Mouse (Mus musculus) embryonic facial prominence, embryonic 14.5 days (tissue): ENCODE results near the gene Prep. TPM values are rescaled to one million over a fixed set of nuclear protein-coding genes. Genes with fewer than 3 reads are reported as not detected.

Source experiments
- ATAC-seq: fragments of 200-750 bp; cut with Nextera tagmentation; 2 replicates; pipeline ENCODE4 v1.8.0; 2017; ENCODE audit warnings: low read depth, moderate number of reproducible peaks, moderate TSS enrichment
- DNase-seq: peaks from one replicate; pipeline ENCODE4 v3.0.0-alpha.2; 2015; ENCODE audit warnings: low spot score
- H3K27ac ChIP-seq: fragments of 300-500 bp; sonication (generic); replicated peaks from 2 replicates; pipeline ENCODE4 v1.5.1; 2014; ENCODE audit warnings: low read depth, mild to moderate bottlenecking, low read length, moderate library complexity
- H3K27me3 ChIP-seq: fragments of 300-500 bp; sonication (generic); replicated peaks from 2 replicates; pipeline ENCODE4 v1.6.1; 2014; ENCODE audit warnings: low read length; ENCODE audit not compliant: control insufficient read depth, insufficient read depth
- H3K36me3 ChIP-seq: fragments of 300-500 bp; sonication (generic); 2 replicates; pipeline ENCODE4 v1.6.1; 2014; ENCODE audit warnings: low read length, mixed read lengths; ENCODE audit not compliant: control insufficient read depth, insufficient read depth
- H3K4me1 ChIP-seq: fragments of 300-500 bp; sonication (generic); 2 replicates; pipeline ENCODE4 v1.6.1; 2014; ENCODE audit warnings: antibody characterized with exemption, low read length; ENCODE audit not compliant: control insufficient read depth, insufficient read depth
- H3K4me2 ChIP-seq: fragments of 300-500 bp; sonication (generic); 2 replicates; pipeline ENCODE4 v1.6.1; 2014; ENCODE audit warnings: low read depth, mild to moderate bottlenecking, low read length, moderate library complexity, mixed read lengths
- H3K4me3 ChIP-seq: fragments of 300-500 bp; sonication (generic); 2 replicates; pipeline ENCODE4 v1.5.1; 2014; ENCODE audit warnings: low read depth, mild to moderate bottlenecking, low read length
- H3K9ac ChIP-seq: fragments of 300-500 bp; sonication (generic); 2 replicates; pipeline ENCODE4 v1.6.1; 2014; ENCODE audit warnings: low read depth, mild to moderate bottlenecking, low read length, moderate library complexity, mixed read lengths
- H3K9me3 ChIP-seq: fragments of 300-500 bp; sonication (generic); 2 replicates; pipeline ENCODE4 v1.6.1; 2016; ENCODE audit warnings: low read length; ENCODE audit not compliant: control insufficient read depth
- WGBS: fragments of 180-500 bp; shearing (Covaris S2); extraction: QIAGEN DNeasy Blood & Tissue Kit; methylation state at CpG from one replicate; pipeline ENCODE4 v1.1.7; 2014; 5-methylcytosine and 5-hydroxymethylcytosine counted together
- polyA plus RNA-seq: library from polyadenylated mRNA; unstranded; fragments of >200 nt; fragmentation: Nextera tagmentation; extraction: Ambion mirVana; gene quantifications from 2 replicates; pipeline ENCODE4 v1.2.1, GENCODE M21; 2014

Prep gene
- polyA plus RNA-seq, 1 experiment from 2014 or later: 19.0 TPM

GRCm38 (mm10) chr10:45098751-45099150 is 31.7 kb downstream of the Prep start:
- ATAC-seq (no peak), DNase-seq (no peak)
- Histone ChIP-seq H3K9ac (no peak overlapping the region), H3K27ac (no peak overlapping the region), H3K4me3 (no peak overlapping the region), H3K4me1 (no peaks in the 10 kb centered on the region), H3K4me2 (no peak overlapping the region), H3K9me3 (no peaks in the 10 kb centered on the region), H3K36me3 (peaks cover 57% of the 10 kb centered on the region), H3K27me3 (no peaks in the 10 kb centered on the region)
- 88% methylated on average over 2 of the region's 2 CpGs for WGBS

DNA sequence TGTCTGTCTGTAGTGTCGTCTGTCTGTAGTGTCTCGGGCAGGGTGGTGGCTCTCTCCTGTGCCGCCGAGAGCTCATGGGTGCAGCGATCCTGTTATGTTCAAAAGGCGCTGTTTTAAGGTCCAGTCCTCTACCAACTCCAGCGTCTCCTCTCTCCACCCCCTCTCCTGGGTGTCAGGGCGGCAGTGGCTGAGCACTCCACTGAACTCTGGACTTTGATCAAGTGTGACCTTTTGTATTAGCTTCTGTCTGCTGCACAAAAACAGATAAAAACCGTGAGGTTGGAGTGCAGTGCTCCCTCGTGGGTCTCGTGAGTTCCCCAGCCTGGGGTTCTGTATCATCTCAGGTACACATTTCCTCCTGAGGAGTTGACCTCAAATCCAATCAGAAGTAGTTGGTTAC is 33.5 kb downstream of the Prep start:
- H3K9me3 ChIP-seq: no peaks in the 10 kb centered on the region
- DNase-seq (no peak), ATAC-seq (no peak)
- peaks cover 3% of the 10 kb centered on the region; the same call in 1 of the 2 replicates for H3K4me1 ChIP-seq
- H3K9ac ChIP-seq: no peak overlapping the region
- H3K4me2 ChIP-seq: no peak overlapping the region
- H3K27me3 ChIP-seq: no peaks in the 10 kb centered on the region
- H3K27ac ChIP-seq: no peak overlapping the region
- no peak overlapping the region for H3K4me3 ChIP-seq
- H3K36me3 ChIP-seq: peaks cover 42% of the 10 kb centered on the region
- 84% methylated on average over 11 of the region's 11 CpGs for WGBS

DNA sequence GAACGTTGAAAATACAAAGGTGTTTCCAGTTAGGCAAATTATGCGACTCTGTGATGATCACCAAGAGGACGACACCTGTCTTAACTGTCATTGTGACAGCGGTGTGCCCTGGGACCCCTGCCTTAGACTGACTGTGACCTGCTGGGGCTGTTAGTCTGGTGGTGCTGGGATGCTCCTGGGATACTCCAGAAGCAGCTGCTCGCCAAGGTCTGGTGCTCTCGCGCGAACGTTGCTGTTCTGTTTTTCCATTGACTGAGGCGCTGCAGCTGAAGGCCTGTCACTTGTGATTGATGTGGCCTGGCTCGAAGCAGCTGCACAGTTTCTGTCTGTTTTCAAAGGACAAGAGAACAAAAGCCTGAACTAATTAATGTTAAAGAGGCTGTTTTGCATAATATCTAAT is 36.2 kb downstream of the Prep start:
- Histone ChIP-seq H3K4me3 (no peak overlapping the region), H3K27ac (no peak overlapping the region), H3K4me1 (peaks cover 3% of the 10 kb centered on the region; the same call in 1 of the 2 replicates), H3K4me2 (no peak overlapping the region), H3K9me3 (no peaks in the 10 kb centered on the region), H3K27me3 (no peaks in the 10 kb centered on the region), H3K36me3 (peaks cover 37% of the 10 kb centered on the region), H3K9ac (no peak overlapping the region)
- ATAC-seq (peak; percentile 45; the same call in 1 of the 2 replicates), DNase-seq (no peak)
- WGBS: 74% methylated on average over 11 of the region's 11 CpGs

DNA sequence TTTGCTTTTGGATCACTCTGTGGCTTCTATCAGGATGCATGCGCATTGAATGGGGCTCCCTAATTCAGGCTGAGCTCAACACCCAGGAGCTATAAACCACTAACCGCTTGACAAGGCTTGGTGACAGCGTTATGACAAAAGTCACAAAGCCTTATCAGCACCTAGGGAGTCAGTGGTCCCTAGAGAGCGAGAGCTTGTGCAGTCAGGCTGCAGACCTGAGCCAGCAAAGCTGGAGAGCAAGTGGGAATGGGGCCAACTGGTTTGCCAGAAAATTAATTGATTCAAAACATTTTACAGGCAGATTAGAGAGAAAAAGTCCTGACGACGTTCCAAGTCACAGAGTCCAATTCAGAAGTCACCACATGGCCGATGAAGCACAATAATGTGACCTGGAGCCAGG is 37.1 kb downstream of the Prep start:
- H3K4me2 ChIP-seq: no peak overlapping the region
- no peak overlapping the region for H3K4me3 ChIP-seq
- no peaks in the 10 kb centered on the region for H3K27me3 ChIP-seq
- DNase-seq: peak; percentile 71
- no peak overlapping the region for H3K27ac ChIP-seq
- H3K9ac ChIP-seq: no peak overlapping the region
- ATAC-seq: no peak
- H3K36me3 ChIP-seq: peaks cover 35% of the 10 kb centered on the region
- WGBS: 67% methylated on average over 7 of the region's 7 CpGs
- H3K9me3 ChIP-seq: no peaks in the 10 kb centered on the region
- peaks cover 3% of the 10 kb centered on the region; the same call in 1 of the 2 replicates for H3K4me1 ChIP-seq

DNA sequence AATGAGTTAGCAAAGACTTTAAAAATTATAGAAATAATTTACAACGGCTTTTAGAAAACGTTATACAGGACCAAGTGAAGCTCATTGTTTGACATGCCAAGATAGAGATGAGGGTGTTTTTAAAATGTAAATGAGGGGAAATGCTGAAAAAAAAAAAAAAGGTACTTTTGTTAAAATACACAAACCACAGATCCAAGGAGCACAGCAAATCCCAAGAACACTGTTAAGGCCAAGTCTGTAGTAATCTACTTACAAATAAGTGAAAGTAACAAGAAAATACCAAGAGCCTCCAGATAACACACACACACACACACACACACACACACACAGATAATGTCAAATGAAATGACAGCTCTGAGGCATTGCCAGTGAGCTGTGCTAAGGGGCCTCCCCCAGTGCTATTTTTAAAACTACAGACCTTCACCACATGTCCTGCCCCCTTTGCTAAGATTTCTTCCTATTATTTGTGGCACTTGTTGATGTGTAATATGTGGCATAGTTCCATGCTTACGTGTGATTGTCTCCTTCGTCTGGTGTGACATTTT is 37.6 kb downstream of the Prep start:
- Histone ChIP-seq H3K4me2 (no peak overlapping the region), H3K4me3 (no peak overlapping the region), H3K27me3 (no peaks in the 10 kb centered on the region), H3K27ac (no peak overlapping the region), H3K4me1 (peaks cover 3% of the 10 kb centered on the region; the same call in 1 of the 2 replicates), H3K36me3 (peaks cover 35% of the 10 kb centered on the region), H3K9ac (no peak overlapping the region), H3K9me3 (no peaks in the 10 kb centered on the region)
- ATAC-seq (0 out of 2 replicates have a peak, but pooled peaks have one; percentile 31), DNase-seq (no peak)
- WGBS: 80% methylated on average over 4 of the region's 4 CpGs

- no peaks in the 10 kb centered on the region for H3K27me3 ChIP-seq
- H3K27ac ChIP-seq: no peak overlapping the region
- DNase-seq: no peak
- H3K36me3 ChIP-seq: peaks cover 42% of the 10 kb centered on the region
- WGBS: 80% methylated on average over 4 of the region's 4 CpGs
- H3K9ac ChIP-seq: no peak overlapping the region
- H3K4me2 ChIP-seq: no peak overlapping the region
- ATAC-seq: no peak
- peaks cover 3% of the 10 kb centered on the region; the same call in 1 of the 2 replicates for H3K4me1 ChIP-seq
- no peak overlapping the region for H3K4me3 ChIP-seq
- H3K9me3 ChIP-seq: no peaks in the 10 kb centered on the region
These were observed 39.5 kb downstream of the Prep start for GRCm38 (mm10) chr10:45106541-45106940.

DNA sequence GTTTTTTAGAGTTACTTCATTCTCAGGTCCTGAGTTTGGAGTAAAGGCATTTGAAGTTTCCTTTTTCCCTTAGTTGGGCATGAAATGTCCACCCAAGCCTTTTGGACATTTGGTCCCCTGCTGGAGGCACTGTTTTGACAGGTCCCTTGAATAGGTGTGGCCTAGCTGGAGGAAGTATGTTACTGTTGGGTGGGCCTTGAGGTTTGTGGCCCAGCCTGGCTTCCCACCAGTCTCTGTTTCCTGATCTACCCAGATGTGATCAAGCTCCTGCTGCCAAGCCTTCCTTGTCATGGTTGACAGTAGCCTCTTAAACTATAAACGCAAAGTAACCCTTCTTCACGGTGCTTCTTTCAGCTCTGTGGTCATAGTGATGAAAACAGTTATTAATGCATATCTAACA is 40.3 kb downstream of the Prep start:
- Histone ChIP-seq H3K4me2 (no peak overlapping the region), H3K27me3 (no peaks in the 10 kb centered on the region), H3K9me3 (no peaks in the 10 kb centered on the region), H3K4me1 (peaks cover 3% of the 10 kb centered on the region; the same call in 1 of the 2 replicates), H3K9ac (no peak overlapping the region), H3K36me3 (peaks cover 45% of the 10 kb centered on the region), H3K27ac (no peak overlapping the region), H3K4me3 (no peak overlapping the region)
- DNase-seq: no peak
- WGBS: 88% methylated on average over 2 of the region's 2 CpGs
- no peak for ATAC-seq

DNA sequence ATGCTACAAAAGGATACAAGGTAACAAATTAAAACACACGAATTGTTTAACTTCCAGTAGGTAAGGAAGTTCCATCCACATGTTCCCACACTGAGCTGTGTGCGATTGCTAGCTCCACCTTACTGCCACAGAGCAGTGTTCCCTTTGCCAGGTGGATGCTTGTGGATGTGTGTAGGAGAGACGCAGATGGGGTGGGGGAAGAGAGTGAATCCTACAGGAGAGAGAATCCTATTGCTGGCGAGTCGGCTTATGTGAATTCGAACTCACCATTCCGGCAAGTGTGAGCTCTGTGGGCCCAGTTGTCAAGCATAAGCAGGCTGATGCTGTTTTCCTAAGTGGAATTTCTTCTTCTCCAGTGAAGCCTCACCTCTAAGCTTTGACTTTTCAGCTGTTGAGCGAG is 42.0 kb downstream of the Prep start:
- ATAC-seq (no peak), DNase-seq (no peak)
- Histone ChIP-seq H3K4me3 (no peak overlapping the region), H3K4me2 (no peak overlapping the region), H3K9ac (no peak overlapping the region), H3K9me3 (no peaks in the 10 kb centered on the region), H3K27me3 (no peaks in the 10 kb centered on the region), H3K4me1 (peaks cover 2% of the 10 kb centered on the region; the same call in 1 of the 2 replicates), H3K27ac (no peak overlapping the region), H3K36me3 (peaks cover 54% of the 10 kb centered on the region)
- WGBS: 96% methylated on average over 8 of the region's 8 CpGs

DNA sequence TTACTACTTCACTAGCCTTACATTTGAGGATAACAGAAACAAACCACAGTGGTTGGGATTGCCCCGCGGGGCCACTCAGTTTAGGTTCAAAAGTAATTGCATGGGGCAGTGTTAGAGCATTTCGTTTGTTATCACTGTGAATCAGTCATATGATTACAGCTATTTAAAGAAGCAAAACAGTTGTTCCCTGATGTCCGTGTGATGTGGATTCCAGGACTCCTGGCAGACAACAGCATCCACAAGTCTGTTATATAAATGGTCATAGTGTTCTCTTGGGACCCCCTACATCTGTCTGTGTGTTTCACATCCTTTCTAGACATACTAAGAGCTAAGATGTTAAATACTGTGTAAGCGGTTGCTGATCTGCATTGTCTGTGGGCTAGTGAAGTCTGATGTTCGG is 43.0 kb downstream of the Prep start:
- WGBS: 91% methylated on average over 6 of the region's 6 CpGs
- Histone ChIP-seq H3K4me3 (no peak overlapping the region), H3K9me3 (no peaks in the 10 kb centered on the region), H3K27me3 (no peaks in the 10 kb centered on the region), H3K36me3 (peaks cover 63% of the 10 kb centered on the region), H3K27ac (no peak overlapping the region), H3K4me1 (no peaks in the 10 kb centered on the region), H3K9ac (no peak overlapping the region), H3K4me2 (no peak overlapping the region)
- ATAC-seq (0 out of 2 replicates have a peak, but pooled peaks have one; percentile 41), DNase-seq (peak; percentile 22)
